Comparison of ENCODE assay signal across 2 mouse cellular contexts in the genomic region with DNA sequence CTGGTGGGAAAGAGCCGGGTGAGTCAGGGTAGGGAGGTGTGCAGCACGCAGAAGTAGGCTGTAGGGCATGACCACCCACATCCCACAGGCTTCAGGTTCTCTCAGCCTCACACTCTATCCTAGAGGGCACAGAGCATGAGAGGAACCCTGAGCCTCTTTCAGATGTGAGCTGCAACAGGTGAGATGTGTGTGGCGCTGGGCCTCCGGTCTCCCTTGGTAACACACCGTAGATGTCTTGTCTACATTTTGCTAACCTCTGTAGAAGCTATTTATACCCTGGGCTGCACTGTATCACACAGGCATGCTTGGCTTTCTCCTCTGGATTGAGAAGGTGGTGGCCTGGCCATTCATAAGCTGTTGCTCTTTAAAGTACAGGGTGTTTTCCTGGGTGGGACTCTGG.
A peak's percentile ranks its signal among the peaks of the same experiment; 100 is the strongest.
TF ChIP-seq lines count a peak whose summit lies in the region.

No protein-coding gene starts in this region.

TF ChIP-seq in CH12.LX, 34 proteins besides CTCF, POLR2A, EP300 and RAD21:
- TF ChIP-seq KAT2A (IDR thresholded peaks at IDR 0.05; ENCODE audit: insufficient replicate concordance, low read length) (no peak), BHLHE40 (IDR thresholded peaks at IDR 0.05; ENCODE audit: low read depth, low read length) (no peak), POLR2AphosphoS2 (IDR thresholded peaks at IDR 0.05; ENCODE audit: low read depth, low read length) (no peak), MEF2A (IDR thresholded peaks at IDR 0.05; ENCODE audit: borderline replicate concordance, low read depth, low read length) (no peak), TBP (conservative IDR thresholded peaks at IDR 0.05; ENCODE audit: low read depth, low read length) (no peak)

TF ChIP-seq in myocyte, 11 proteins besides CTCF, POLR2A, EP300 and RAD21:
- TF ChIP-seq USF1 (IDR thresholded peaks at IDR 0.05; ENCODE audit: low read depth), result no peak
- TF ChIP-seq MYOG (IDR thresholded peaks at IDR 0.05; ENCODE audit: control insufficient read depth in 1 of 3, insufficient read depth in 1 of 3, insufficient read length in 2 of 3, low read depth in 2 of 3), result peak in 1 of 3 experiments; percentile 24
- TF ChIP-seq CEBPB (IDR thresholded peaks at IDR 0.05; ENCODE audit: insufficient read depth, poor library complexity, severe bottlenecking), result no peak
- TF ChIP-seq MYOD1 (IDR thresholded peaks at IDR 0.05; ENCODE audit: control insufficient read depth in 1 of 3, insufficient read length in 2 of 3, low read depth in 2 of 3), result peak in 1 of 3 experiments; percentile 42
- TF ChIP-seq POLR2AphosphoS2 (IDR thresholded peaks at IDR 0.05; ENCODE audit: insufficient read length, low read depth), result peak; percentile 32
TF ChIP-seq in myocyte: peak in this region for 3.
